Mouse (Mus musculus): ENCODE measurements around the gene Hnrnpab. TPM values are rescaled to one million over a fixed set of nuclear protein-coding genes. Genes with fewer than 3 reads are reported as not detected.

Hnrnpab gene
- polyA plus RNA-seq, 1 experiment = 116 TPM

DNA sequence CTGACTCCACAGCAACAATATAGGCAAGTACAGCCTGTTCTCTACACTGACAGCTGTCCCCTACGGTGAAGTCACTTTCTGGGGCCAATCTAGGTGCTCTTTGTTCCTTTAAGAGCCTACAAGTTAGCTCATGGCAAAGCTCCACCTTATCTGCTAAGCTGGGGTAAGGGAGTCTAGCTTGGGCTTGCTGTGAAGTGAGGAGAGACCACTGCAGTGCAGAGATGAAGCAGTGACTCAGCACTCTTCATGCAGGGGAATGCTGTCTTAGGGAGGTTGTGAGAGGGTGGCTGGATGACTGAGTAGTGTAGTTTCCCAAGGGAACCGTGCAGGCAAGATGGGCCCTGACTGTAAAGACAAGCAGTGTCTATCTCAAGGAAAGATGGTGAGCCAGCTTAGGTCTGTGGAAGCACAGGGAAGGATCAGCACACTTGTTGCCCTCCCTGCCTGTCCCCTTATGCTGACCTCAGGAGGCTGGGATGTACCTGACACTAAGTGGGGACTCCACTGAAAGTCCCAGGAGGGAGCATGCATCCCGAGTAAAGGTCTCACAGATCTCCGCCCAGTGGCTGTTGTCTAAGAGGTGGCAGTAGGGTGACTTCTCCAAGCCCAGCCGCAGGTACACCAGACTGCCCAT lies 18.7 kb upstream of the Hnrnpab start:
- H3K4me3 ChIP-seq (ENCODE audit: insufficient read depth, low read depth, low read length) = no peak overlapping the region
- TF ChIP-seq CTCF (conservative IDR thresholded peaks at IDR 0.05; ENCODE audit: insufficient read depth, insufficient read length, low read depth, low read length) (no peak), POLR2A (IDR thresholded peaks at IDR 0.05; ENCODE audit: low read depth, low read length) (no peak)
- peaks cover 6% of the 10 kb centered on the region; the same call in 1 of the 2 replicates for H3K36me3 ChIP-seq (ENCODE audit: control insufficient read depth, insufficient read depth, low read length)
- H3K27ac ChIP-seq (ENCODE audit: insufficient read depth, low read depth, low read length) = no peak overlapping the region
- WGBS = 82% methylated on average over 5 of the region's 5 CpGs
- no peaks in the 10 kb centered on the region; the same call in 1 of the 2 replicates for H3K4me1 ChIP-seq (ENCODE audit: control insufficient read depth, insufficient read depth, low read length)
- H3K27me3 ChIP-seq (replicated peaks; ENCODE audit: control insufficient read depth, insufficient read depth, low read length) = no peaks in the 10 kb centered on the region
- DNase-seq = no peak

DNA sequence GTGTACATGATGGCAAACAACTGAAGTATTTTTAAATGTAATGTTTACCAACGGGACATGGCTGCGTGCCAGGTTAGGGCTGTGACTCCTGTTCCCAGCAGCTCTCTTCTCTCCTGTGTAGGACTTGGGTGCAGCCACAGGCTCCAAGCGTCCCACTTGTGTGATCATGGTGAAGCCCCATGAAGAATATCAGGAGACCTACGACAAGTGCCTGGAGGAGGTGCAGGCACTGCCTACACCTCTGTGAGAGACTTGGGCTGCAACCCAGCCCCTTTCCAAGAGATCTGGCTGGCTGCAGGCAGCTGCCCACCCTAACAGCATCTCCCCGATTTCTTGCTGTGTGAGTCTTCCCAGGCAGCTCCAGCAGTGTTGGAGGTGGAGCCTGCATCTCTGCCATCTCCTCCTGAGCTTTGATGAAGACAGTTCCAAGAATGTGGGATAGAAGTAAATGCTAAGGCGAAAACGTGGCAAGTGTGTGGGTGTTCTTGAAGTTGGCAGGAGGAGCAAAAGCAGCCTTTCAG lies 16.4 kb upstream of the Hnrnpab start:
- Histone ChIP-seq H3K27ac (ENCODE audit: insufficient read depth, low read depth, low read length) (no peak overlapping the region), H3K4me1 (ENCODE audit: control insufficient read depth, insufficient read depth, low read length) (no peaks in the 10 kb centered on the region; the same call in 1 of the 2 replicates), H3K27me3 (replicated peaks; ENCODE audit: control insufficient read depth, insufficient read depth, low read length) (no peaks in the 10 kb centered on the region), H3K4me3 (ENCODE audit: insufficient read depth, low read depth, low read length) (no peak overlapping the region), H3K36me3 (ENCODE audit: control insufficient read depth, insufficient read depth, low read length) (peaks cover 3% of the 10 kb centered on the region; the same call in 1 of the 2 replicates)
- DNase-seq = peak; percentile 33
- 76% methylated on average over 7 of the region's 7 CpGs for WGBS
- no peak for TF ChIP-seq POLR2A (IDR thresholded peaks at IDR 0.05; ENCODE audit: low read depth, low read length)
- TF ChIP-seq CTCF (conservative IDR thresholded peaks at IDR 0.05; ENCODE audit: insufficient read depth, insufficient read length, low read depth, low read length) = no peak

DNA sequence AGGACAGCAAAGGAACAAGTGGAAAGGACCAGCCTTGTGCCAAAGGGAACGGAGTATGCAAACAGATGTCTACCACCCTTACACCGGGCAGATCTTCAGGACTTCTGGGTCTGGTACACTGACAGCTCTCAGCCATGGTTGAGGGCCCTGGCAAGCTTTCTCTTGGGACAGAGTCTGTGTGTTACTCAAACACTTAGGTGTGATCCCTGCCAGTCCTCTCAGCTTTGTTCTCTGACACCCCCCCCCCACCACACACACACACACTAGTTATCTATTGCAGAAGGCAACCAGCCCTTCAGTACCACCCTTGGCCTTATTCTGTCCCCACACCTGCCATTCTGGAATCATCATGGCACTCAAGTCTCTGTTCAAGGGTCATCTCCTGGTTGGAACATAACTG lies 15.1 kb upstream of the Hnrnpab start:
- DNase-seq = peak; percentile 64
- H3K36me3 ChIP-seq (ENCODE audit: control insufficient read depth, insufficient read depth, low read length) = peaks cover 3% of the 10 kb centered on the region; the same call in 1 of the 2 replicates
- no peak overlapping the region for H3K4me3 ChIP-seq (ENCODE audit: insufficient read depth, low read depth, low read length)
- H3K27ac ChIP-seq (ENCODE audit: insufficient read depth, low read depth, low read length) = peak overlapping the region; percentile 73
- no peaks in the 10 kb centered on the region for H3K27me3 ChIP-seq (replicated peaks; ENCODE audit: control insufficient read depth, insufficient read depth, low read length)
- H3K4me1 ChIP-seq (ENCODE audit: control insufficient read depth, insufficient read depth, low read length) = no peaks in the 10 kb centered on the region; the same call in 1 of the 2 replicates
- 78% methylated on average over 2 of the region's 2 CpGs for WGBS
- TF ChIP-seq POLR2A (IDR thresholded peaks at IDR 0.05; ENCODE audit: low read depth, low read length) (no peak), CTCF (conservative IDR thresholded peaks at IDR 0.05; ENCODE audit: insufficient read depth, insufficient read length, low read depth, low read length) (no peak)

DNA sequence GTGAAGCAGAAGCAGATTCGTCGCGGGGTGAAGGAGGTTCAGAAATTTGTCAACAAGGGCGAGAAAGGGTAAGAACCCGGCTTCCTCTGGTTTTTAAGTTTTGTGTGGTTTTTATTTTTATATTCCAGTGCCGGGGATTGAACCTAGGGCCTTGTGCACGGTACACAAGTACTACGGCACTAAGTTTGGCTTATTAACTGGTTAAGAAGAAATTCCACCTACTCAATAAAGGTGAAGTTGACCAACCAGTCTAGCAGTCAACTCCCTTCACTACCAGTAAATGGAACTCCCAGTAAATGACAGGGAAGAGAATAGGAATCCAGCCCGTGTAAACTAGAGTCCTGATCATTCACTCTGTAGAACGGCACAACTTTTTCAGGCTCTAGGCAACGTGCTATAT lies 13.4 kb upstream of the Hnrnpab start:
- TF ChIP-seq POLR2A (IDR thresholded peaks at IDR 0.05; ENCODE audit: low read depth, low read length) (no peak), CTCF (conservative IDR thresholded peaks at IDR 0.05; ENCODE audit: insufficient read depth, insufficient read length, low read depth, low read length) (no peak)
- WGBS = under 1% methylated on average over 11 of the region's 11 CpGs
- no peaks in the 10 kb centered on the region; the same call in 1 of the 2 replicates for H3K36me3 ChIP-seq (ENCODE audit: control insufficient read depth, insufficient read depth, low read length)

DNA sequence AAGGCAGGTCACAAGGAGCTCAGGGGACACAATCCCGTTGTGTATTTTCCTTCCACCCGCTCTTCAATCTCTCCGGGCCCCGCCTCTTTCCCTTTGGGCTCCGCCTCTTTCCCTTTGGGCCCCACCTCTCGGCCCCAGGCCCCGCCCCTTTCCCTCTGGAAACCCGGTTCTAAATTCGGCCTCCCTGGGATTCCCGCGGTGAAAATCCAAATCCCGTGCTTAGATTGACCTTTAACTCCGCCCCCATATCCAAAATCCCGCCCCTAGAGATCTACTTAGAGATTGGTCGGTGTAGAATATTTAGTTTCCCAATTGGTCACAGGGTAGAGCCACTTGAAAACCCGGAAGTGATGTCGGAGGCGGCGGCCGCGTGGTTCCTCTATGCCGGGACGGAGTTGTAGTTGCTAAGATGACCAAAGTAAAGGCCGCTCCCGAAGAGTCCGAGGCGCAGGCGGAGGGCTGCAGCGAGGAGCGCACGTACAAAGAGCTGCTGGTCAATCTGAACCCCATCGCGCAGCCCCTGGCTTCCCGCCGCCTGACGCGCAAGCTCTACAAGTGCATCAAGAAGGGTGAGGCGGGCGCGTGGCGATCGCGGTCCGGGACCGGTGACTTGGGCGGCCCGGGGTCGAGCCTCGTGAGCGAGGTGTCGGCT lies 12.9 kb upstream of the Hnrnpab start, which contains the start of gene Nhp2:
Gene Nhp2 (plus strand): TSS at position 327 of the 652 bp plus-strand sequence.
- Histone ChIP-seq H3K4me3 (ENCODE audit: insufficient read depth, low read depth, low read length) (peak within 1 kb of the TSS; percentile 86), H3K36me3 (ENCODE audit: control insufficient read depth, insufficient read depth, low read length) (no peaks in the 10 kb centered on the region; the same call in 1 of the 2 replicates), H3K27ac (ENCODE audit: insufficient read depth, low read depth, low read length) (peak within 1 kb of the TSS; percentile 28; the same call in 1 of the 2 replicates), H3K27me3 (replicated peaks; ENCODE audit: control insufficient read depth, insufficient read depth, low read length) (no peaks in the 10 kb centered on the region), H3K4me1 (ENCODE audit: control insufficient read depth, insufficient read depth, low read length) (peaks cover 10% of the 10 kb centered on the region; the same call in 1 of the 2 replicates)
- WGBS = under 1% methylated on average over 51 of the region's 51 CpGs
- TF ChIP-seq CTCF (conservative IDR thresholded peaks at IDR 0.05; ENCODE audit: insufficient read depth, insufficient read length, low read depth, low read length) (no peak), POLR2A (IDR thresholded peaks at IDR 0.05; ENCODE audit: low read depth, low read length) (no peak)
- peak; percentile 99 for DNase-seq

More for the DNA sequence above, 13.4 kb upstream of the Hnrnpab start:
- Histone ChIP-seq H3K4me3 (ENCODE audit: insufficient read depth, low read depth, low read length) (peak overlapping the region; percentile 86), H3K4me1 (ENCODE audit: control insufficient read depth, insufficient read depth, low read length) (peaks cover 4% of the 10 kb centered on the region; the same call in 1 of the 2 replicates), H3K27ac (ENCODE audit: insufficient read depth, low read depth, low read length) (no peak overlapping the region), H3K27me3 (replicated peaks; ENCODE audit: control insufficient read depth, insufficient read depth, low read length) (no peaks in the 10 kb centered on the region)
- no peak for DNase-seq

DNA sequence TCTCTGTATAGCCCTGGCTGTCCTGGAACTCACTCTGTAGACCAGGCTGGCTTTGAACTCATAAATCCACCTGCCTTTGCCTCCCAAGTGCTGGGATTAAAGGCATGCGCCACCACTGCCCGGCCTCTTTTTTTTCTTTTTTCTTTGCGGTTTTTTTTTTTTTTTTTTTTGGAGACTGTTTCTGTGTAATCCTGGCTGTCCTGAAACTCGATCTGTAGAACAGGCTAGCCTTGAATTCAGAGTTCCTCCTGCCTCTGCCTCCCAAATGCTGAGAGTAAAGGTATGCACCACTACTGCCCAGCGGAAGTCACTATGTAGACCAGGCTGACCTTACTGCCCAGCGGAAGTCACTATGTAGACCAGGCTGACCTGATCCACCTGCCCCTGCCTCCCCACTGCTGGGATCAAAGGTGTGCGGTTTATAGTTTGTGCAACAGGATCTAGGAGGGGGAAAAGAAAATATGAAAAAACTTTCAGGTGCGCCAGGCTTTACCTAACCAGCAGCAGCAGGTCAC lies 12.3 kb upstream of the Hnrnpab start:
- peak overlapping the region; percentile 17; the same call in 1 of the 2 replicates for H3K4me3 ChIP-seq (ENCODE audit: insufficient read depth, low read depth, low read length)
- H3K4me1 ChIP-seq (ENCODE audit: control insufficient read depth, insufficient read depth, low read length) = peaks cover 11% of the 10 kb centered on the region; the same call in 1 of the 2 replicates
- no peak for DNase-seq
- H3K36me3 ChIP-seq (ENCODE audit: control insufficient read depth, insufficient read depth, low read length) = no peaks in the 10 kb centered on the region; the same call in 1 of the 2 replicates
- peak overlapping the region; percentile 28; the same call in 1 of the 2 replicates for H3K27ac ChIP-seq (ENCODE audit: insufficient read depth, low read depth, low read length)
- H3K27me3 ChIP-seq (replicated peaks; ENCODE audit: control insufficient read depth, insufficient read depth, low read length) = no peaks in the 10 kb centered on the region
- no peak for TF ChIP-seq POLR2A (IDR thresholded peaks at IDR 0.05; ENCODE audit: low read depth, low read length)
- TF ChIP-seq CTCF (conservative IDR thresholded peaks at IDR 0.05; ENCODE audit: insufficient read depth, insufficient read length, low read depth, low read length) = no peak
- 50% methylated on average over 8 of the region's 8 CpGs for WGBS
